Mouse (Mus musculus) brain, embryonic 18.5 days (tissue): ENCODE data around the gene Efhc1.

Experiments
- DNase-seq: peaks from one replicate; pipeline ENCODE4 v3.0.0-alpha.2; 2012; ENCODE audit warnings: low read depth, low spot score

Gene Efhc1

GRCm38 (mm10) chr1:20943016-20943415 is 8.4 kb upstream of the Efhc1 start:
- DNase-seq = no peak

DNA sequence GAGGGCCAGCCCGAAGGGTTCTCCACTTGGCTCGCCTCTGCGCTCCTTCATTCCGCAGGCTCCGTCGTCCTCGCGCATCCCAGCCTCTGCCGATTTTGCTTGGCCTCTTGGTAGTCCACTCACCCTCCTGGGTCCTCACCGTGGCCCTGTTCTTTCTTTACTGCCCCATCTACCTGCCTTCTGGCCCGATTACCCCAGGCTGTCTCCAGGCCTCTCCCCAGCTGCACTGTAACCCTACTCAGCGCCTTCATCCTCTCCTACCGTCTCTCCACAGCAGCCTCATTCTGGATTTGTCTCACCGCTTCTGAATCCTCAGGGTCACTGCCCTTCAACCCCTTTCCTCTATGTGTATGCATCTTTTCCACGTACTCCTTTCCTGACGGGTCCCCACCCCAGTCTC is 373 bp downstream of the Efhc1 start:
- DNase-seq = peak; percentile 16

DNA sequence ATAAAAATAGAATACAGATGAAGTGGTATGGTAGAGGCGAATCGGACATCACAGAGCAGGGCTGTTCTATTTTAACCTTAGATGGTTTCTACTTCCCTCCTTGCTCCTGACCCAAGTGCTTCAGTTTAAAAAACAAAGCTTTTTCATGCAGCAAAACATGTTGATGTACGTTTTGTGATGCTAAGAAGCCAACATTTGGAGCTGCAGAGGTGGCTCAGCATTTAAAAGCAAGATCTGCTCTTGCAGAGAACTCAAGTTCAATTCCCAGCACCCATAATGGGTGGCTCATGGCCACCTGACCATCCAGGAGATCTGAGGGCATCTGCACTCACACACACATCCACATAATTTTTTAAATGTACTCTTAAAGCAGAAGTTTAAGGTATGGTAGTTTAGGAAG is 3.5 kb downstream of the Efhc1 start:
- no peak for DNase-seq

DNA sequence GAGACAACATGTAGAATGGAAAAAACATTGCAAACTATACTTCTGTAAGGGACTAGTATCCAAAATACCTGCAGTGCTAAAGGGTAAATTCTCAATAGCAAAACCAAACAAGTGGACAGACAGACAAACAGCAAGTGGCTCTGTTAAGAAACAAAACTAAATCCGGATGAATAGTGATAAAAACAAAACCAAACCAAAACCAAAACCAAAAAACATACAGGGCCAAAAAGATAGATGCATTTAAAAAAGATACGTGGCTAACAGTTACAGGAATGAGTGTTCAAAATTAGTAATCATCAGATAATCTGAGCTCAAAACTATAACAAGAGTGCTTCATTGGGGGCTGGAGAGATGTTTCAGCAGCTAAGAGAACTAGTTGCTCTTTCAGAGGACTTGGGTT is 18.2 kb downstream of the Efhc1 start:
- no peak for DNase-seq

GRCm38 (mm10) chr1:20973389-20973788 is 22.0 kb downstream of the Efhc1 start:
- no peak for DNase-seq

DNA sequence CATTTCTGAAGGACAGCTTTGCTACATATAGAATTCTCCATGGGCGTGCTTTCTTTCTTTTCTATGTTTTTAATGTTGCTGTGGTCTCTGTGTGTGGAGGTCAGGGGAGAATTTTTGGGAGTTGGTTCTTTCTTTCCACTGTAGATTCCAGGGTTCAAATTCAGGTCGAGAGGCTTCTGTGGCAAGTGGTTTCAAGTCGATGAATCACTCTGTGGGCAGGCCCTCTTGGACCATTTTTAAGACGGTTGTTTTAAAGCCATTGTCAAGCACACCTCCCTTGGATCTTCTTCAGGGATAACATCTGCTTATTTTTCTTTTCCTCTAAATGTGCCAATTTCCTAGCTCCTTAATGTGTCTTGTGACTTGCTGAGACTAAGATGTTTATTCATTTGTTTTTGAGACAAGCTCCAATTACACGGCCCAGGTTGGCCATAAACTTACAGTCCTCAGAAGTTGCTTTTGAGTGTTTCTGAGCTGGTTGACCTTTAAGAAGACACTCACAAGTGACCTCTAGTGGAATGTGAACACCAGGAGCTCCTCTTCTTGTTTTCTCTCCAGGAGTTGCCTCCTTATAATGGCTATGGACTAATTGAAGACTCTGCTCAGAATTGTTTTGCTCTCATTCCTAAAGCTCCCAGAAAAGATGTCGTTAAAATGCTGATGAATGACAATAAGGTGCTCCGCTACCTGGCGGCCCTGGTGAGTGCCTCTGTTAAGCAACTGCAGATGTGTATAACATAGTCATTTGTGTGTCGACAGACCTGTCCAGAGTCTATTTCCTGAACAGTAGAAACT is 23.1 kb downstream of the Efhc1 start:
- DNase-seq = no peak

DNA sequence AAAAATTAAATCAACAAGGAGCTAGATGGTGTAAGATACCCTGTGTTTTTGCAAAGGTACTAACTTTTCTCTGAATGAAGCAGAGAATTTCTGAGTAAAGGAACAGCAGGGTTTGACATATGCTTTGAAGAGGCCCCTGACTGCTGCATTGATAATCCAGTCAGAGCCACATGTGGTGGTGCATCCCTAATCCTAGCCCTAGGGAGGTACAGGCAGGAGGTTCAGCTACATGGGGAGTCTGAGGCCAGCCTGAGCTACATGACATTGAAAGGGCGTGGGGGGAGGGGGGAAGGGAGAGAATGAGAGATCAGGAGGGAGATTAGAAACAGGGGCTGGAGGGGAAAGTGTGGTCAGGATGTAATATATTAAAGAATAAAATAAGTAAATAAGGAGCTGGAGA is 29.1 kb downstream of the Efhc1 start:
- no peak for DNase-seq

GRCm38 (mm10) chr1:20981764-20982163 is 30.3 kb downstream of the Efhc1 start:
- no peak for DNase-seq

DNA sequence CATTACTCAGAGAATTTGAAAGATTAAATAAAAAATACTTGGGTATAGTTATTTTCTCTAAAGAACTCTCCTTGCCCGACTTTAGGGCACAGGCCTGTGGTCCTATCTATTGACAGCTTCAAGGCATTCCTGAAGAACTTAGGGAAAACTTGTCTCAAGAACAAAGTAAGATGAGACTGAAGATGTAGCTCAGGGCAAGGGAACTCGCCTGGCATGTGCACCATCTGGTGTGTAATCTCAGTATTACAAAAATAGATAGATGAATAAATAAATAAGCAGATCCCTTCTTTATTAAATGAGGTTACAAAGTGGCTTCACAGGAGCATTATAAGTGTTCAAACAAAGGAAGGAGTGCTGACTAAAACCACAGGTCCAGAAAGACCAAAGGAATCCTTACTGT is 32.7 kb downstream of the Efhc1 start:
- no peak for DNase-seq

- DNase-seq = no peak
Measured at GRCm38 (mm10) chr1:20984582-20984981, 33.2 kb downstream of the Efhc1 start.

- DNase-seq = no peak
Measured at GRCm38 (mm10) chr1:20986378-20987056, 35.1 kb downstream of the Efhc1 start.

DNA sequence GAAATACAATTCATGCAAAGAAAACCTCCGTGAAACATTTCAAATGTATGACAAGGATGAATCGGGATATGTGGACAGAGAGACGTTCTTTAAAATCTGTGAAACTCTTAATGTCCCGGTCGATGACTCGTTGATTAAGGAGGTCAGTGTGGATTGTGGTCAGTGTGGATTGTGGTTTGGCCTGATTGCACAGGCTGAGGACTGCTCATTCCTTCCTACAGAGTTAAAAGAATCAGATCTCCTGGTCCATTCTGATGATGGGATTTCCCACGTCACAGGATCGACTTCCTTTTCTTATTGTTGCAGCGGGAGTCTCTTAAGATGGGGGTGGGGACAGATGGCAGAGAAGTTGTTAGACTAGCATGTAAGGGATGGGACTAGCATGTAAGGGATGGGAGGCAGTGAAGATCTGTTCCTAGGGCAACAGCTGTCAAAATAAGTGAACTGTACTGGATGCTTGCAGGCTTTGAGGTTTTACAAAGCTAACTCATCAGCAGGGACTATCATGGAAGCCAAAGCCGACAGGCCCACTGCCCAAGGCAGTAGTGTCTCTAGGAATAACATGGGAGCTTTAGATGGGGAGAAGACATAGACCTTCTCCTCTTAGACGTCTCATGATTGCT is 38.1 kb downstream of the Efhc1 start:
- no peak for DNase-seq

DNA sequence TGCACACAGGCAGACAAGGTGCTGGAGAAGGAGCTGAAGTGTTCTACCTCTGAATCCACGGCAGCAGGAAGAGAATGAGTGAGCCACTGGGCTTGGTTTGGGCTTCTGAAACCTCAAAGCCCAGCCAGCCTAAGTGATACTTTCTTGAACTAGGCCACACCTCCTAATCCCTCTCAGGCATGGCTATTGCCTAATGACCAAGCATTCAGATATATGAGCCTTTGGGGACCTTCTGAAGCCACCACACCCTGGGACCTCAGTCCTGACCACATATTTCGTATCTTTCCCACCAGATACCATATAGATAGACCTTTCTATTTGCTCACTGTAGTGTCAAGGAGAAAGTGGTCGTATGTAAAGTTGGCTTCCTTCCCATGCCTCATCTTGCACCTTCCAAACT is 42.3 kb downstream of the Efhc1 start:
- no peak for DNase-seq

DNA sequence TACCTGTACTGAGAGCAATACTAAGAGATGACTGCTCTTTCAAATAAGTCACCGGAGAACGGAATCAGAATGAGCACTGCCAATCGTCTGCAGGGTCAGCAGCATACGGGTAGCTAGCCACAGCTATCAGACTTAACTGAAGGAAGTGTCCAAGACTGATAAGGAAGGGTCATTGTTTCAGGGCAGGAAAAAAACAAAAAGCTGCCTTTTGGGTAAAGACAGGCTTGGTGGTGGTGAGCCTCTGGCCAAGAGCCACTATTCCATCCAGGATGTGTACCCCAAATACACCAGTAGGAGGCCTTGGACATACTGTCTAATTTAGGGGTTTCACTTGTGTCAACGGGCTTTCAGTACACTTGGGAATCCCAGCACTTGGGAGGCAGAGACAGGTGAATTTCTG is 42.9 kb downstream of the Efhc1 start:
- DNase-seq = no peak

- peak; percentile 14 for DNase-seq
Measured at GRCm38 (mm10) chr1:20995331-20995986, 44.0 kb downstream of the Efhc1 start.

DNA sequence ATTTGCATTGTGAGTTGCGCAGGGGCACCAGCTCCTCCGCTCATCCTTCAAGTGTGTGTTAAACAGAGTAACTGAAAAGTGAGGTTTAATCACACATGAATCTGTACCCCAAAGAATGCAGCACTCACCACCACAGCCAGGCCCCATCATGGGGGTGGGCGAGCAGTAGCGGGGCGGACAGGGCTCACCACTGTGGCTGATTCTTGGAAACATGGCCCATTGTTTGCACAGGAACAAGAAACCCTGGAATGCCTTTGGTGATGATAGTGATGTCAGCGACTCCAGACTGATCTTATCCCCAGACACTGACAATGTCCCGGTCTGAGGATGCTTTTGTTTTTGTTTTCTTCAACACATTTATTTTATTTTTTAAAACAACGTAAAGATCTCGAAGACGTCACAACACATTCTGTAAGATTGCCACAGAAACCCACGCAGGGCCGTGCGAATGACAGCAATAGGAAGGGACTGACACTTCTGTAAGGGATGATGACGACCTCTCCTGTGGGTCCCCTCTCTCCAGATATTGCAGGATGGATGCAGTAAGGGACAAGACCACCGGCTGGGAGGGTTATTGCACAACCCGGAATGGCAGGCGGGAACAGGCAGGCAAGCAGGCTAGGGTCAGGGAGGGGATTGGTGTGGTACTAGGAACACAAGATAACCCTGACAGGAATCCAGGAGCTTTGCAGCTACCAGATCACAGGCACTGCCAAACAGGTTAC is 45.3 kb downstream of the Efhc1 start:
- no peak for DNase-seq

DNA sequence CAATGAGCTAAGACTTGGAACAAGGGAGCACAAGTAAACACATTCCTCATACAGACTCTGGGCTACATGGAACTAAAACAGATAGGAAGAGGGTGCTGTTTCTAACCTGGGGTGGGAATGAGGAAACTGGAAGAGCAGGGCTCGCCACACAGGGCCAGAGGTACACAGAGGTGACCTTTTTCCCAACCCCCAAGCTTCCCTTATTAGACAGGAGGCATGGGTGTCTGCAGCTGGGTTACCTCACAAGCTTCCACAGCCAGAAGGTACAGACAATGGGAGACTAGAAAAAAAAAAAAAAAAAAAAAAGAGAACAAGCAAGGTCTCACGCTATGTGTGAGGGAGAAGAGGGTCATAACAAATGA is 45.9 kb downstream of the Efhc1 start:
- DNase-seq = no peak

- DNase-seq = no peak
Measured at GRCm38 (mm10) chr1:20997881-20998389, 46.5 kb downstream of the Efhc1 start.

DNA sequence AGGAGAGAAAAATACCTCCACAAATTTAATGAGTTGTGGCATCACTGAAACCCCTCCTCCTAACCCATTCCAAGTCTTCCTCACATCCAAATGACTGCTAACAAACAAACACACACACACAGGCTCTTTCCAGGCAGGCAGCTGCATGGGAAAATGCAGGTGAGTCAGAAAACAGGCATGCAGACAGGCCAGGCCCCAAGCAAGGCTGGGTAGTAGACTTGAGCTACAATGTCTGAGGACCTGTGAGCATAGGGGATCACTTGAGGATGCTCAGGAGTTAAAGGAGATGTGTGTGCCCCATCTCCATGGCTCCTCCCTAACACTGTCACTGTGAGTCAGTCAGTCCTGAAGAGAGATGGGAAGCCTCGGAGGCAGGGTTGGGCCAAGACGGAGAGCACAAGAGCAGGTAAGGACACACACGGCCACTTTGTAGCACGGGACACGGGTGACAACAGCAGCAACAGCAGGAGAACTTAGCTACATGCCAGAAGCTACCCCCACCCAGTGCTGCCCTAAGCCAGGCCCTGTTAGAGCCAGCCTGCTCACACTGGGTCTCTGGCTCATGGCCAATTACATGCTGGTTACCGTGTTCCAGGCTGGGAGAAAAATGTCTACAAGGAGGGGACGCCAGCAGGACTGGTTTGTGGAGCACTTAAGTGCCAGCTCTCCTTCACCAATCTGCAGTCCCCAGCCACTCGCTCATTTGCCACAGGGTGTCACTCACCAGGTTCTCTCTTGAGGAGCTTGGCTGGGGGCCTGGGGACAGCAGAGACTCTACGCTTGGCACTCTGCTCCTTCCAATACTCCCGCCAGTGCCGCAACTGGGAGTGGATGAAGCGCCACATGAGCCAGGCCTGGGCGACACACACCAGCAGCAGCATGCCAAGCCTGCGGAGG is 51.1 kb downstream of the Efhc1 start:
- no peak for DNase-seq

GRCm38 (mm10) chr1:21004596-21004995 is 53.2 kb downstream of the Efhc1 start:
- DNase-seq = no peak
